Mouse (Mus musculus): ENCODE results near the gene Tekt1.
A peak's percentile ranks its signal among the peaks of the same experiment; 100 is the strongest.
"Not testable (repeated sequence)": the region's sequence is repeated elsewhere in the genome, so short reads cannot be mapped to it uniquely, and the experiment has no call there.

Tekt1 gene

GRCm38 (mm10) chr11:72389407-72390142 lies 27.3 kb upstream of the Tekt1 start:
- no peak for DNase-seq (ENCODE audit: low read depth, low spot score)

GRCm38 (mm10) chr11:72388113-72388529 lies 25.9 kb upstream of the Tekt1 start:
- DNase-seq (ENCODE audit: low read depth, low spot score) = no peak

GRCm38 (mm10) chr11:72379351-72379750 lies 17.1 kb upstream of the Tekt1 start:
- no peak for DNase-seq (ENCODE audit: low read depth, low spot score)

GRCm38 (mm10) chr11:72378222-72378621 lies 16.0 kb upstream of the Tekt1 start:
- no peak for DNase-seq (ENCODE audit: low read depth, low spot score)

- DNase-seq (ENCODE audit: low read depth, low spot score) = no peak
These were observed 14.3 kb upstream of the Tekt1 start for GRCm38 (mm10) chr11:72376562-72376961.

- no peak for DNase-seq (ENCODE audit: low read depth, low spot score)
These were observed 7.8 kb upstream of the Tekt1 start for GRCm38 (mm10) chr11:72369904-72370672.

GRCm38 (mm10) chr11:72367934-72368674 lies 5.9 kb upstream of the Tekt1 start:
- no peak for DNase-seq (ENCODE audit: low read depth, low spot score)

GRCm38 (mm10) chr11:72366126-72366525 lies 3.9 kb upstream of the Tekt1 start:
- DNase-seq (ENCODE audit: low read depth, low spot score) = no peak

- no peak for DNase-seq (ENCODE audit: low read depth, low spot score)
These were observed 2.3 kb upstream of the Tekt1 start for GRCm38 (mm10) chr11:72364526-72364925.

- DNase-seq (ENCODE audit: low read depth, low spot score) = no peak
These were observed 1.4 kb upstream of the Tekt1 start for GRCm38 (mm10) chr11:72363523-72364240.

GRCm38 (mm10) chr11:72361385-72362346 lies 576 bp downstream of the Tekt1 start:
- peak; percentile 75 for DNase-seq (ENCODE audit: low read depth, low spot score)

- DNase-seq (ENCODE audit: low read depth, low spot score) = no peak
These were observed 7.1 kb downstream of the Tekt1 start for GRCm38 (mm10) chr11:72354971-72355728.

- DNase-seq (ENCODE audit: low read depth, low spot score) = no peak
These were observed 9.1 kb downstream of the Tekt1 start for GRCm38 (mm10) chr11:72353186-72353585.

GRCm38 (mm10) chr11:72352272-72352671 lies 10.0 kb downstream of the Tekt1 start:
- DNase-seq (ENCODE audit: low read depth, low spot score) = no peak

GRCm38 (mm10) chr11:72349652-72350051 lies 12.6 kb downstream of the Tekt1 start:
- no peak for DNase-seq (ENCODE audit: low read depth, low spot score)

GRCm38 (mm10) chr11:72349016-72349415 lies 13.2 kb downstream of the Tekt1 start:
- DNase-seq (ENCODE audit: low read depth, low spot score) = no peak

GRCm38 (mm10) chr11:72348563-72348962 lies 13.7 kb downstream of the Tekt1 start:
- no peak for DNase-seq (ENCODE audit: low read depth, low spot score)

- DNase-seq (ENCODE audit: low read depth, low spot score) = no peak
These were observed 17.8 kb downstream of the Tekt1 start for GRCm38 (mm10) chr11:72344486-72344885.

- DNase-seq (ENCODE audit: low read depth, low spot score) = no peak
These were observed 18.3 kb downstream of the Tekt1 start for GRCm38 (mm10) chr11:72343904-72344303.

- DNase-seq (ENCODE audit: low read depth, low spot score) = not testable (repeated sequence)
These were observed 19.0 kb downstream of the Tekt1 start for GRCm38 (mm10) chr11:72343238-72343625.

All from brain, embryonic 18.5 days (tissue).